Mouse (Mus musculus): ENCODE results near the gene Gm13277. TPM values are rescaled to one million over a fixed set of nuclear protein-coding genes. Genes with fewer than 3 reads are reported as not detected.
"Not testable (repeated sequence)": the region's sequence is repeated elsewhere in the genome, so short reads cannot be mapped to it uniquely, and the experiment has no call there.

The Gm13277 gene
- polyA plus RNA-seq, 1 experiment from 2014 or later, result not detected

DNA sequence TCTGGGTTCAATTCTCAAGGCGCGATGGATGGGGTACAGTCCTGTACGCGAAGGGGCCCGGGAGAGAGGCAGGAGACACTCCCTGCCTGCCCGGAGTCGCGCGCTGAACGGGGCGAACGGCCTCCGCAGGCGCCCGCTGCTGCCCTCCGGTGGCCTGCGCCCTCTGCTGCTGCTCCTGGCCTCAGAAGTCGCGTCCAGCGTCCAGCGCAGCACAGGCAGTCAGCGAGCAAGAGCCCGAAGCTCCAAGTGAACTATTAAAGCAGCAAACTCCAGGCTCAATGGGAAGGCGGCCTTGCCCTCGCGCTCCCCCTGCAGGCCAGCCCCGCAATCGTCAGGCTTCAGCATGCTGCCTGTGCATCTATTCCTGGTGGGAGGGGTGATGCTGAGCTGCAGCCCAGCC, 28.0 kb upstream of the Gm13277 start:
- Histone ChIP-seq H3K4me3 (replicated peaks) (peak overlapping the region; percentile 34), H3K4me2 (peak overlapping the region; percentile 54), H3K27ac (peak overlapping the region; percentile 82)
- not testable (repeated sequence) for ATAC-seq (replicated peaks; ENCODE audit: low FRiP score); H3K27me3 ChIP-seq; H3K9me3 ChIP-seq (replicated peaks); H3K36me3 ChIP-seq; H3K9ac ChIP-seq; H3K4me1 ChIP-seq
- under 1% methylated on average over 23 of the region's 28 CpGs for WGBS

- not testable (repeated sequence) for H3K27ac ChIP-seq; H3K4me3 ChIP-seq (replicated peaks); ATAC-seq (replicated peaks; ENCODE audit: low FRiP score); H3K4me2 ChIP-seq; H3K9ac ChIP-seq; H3K9me3 ChIP-seq (replicated peaks); H3K27me3 ChIP-seq; H3K36me3 ChIP-seq; H3K4me1 ChIP-seq
- 74% methylated on average over 6 of the region's 8 CpGs for WGBS
Measured at GRCm38 (mm10) chr4:88761776-88762175, 26.7 kb upstream of the Gm13277 start.

- H3K36me3 ChIP-seq; H3K4me3 ChIP-seq (replicated peaks); ATAC-seq (replicated peaks; ENCODE audit: low FRiP score); H3K4me1 ChIP-seq; H3K27ac ChIP-seq; H3K9ac ChIP-seq; H3K9me3 ChIP-seq (replicated peaks); H3K27me3 ChIP-seq: not testable (repeated sequence)
- peak overlapping the region; percentile 53; the same call in 1 of the 2 replicates for H3K4me2 ChIP-seq
- WGBS, result 51% methylated on average over 9 of the region's 9 CpGs
Measured at GRCm38 (mm10) chr4:88762341-88762740, 26.1 kb upstream of the Gm13277 start.

DNA sequence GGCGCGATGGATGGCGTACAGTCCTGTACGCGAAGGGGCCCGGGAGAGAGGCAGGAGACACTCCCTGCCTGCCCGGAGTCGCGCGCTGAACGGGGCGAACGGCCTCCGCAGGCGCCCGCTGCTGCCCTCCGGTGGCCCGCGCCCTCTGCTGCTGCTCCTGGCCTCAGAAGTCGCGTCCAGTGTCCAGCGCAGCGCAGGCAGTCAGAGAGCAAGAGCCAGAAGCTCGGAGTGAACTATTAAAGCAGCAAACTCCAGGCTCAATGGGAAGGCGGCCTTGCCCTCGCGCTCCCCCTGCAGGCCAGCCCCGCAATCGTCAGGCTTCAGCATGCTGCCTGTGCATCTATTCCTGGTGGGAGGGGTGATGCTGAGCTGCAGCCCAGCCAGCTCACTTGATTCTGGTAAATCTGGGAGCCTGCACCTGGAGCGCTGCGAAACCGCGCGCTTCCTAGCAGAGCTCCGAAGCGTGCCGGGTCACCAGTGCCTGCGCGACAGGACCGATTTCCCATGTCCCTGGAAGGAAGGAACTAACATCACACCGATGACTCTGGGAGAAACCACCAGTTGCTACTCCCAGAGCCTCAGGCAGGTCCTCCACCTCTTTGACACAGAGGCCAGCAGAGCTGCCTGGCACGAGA, 24.9 kb upstream of the Gm13277 start:
- not testable (repeated sequence) for H3K9ac ChIP-seq; ATAC-seq (replicated peaks; ENCODE audit: low FRiP score)
- 3% methylated on average over 36 of the region's 42 CpGs for WGBS

DNA sequence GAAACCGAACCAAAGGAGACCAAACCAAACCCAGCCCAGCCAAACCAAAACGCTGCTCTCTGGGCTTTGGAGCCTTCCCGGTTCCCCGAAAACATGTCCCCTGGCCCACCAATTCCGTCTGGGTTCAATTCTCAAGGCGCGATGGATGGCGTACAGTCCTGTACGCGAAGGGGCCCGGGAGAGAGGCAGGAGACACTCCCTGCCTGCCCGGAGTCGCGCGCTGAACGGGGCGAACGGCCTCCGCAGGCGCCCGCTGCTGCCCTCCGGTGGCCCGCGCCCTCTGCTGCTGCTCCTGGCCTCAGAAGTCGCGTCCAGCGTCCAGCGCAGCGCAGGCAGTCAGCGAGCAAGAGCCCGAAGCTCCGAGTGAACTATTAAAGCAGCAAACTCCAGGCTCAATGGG, 14.9 kb upstream of the Gm13277 start, which contains the start of gene Gm13290:
Gm13290 (plus strand) TSS at position 301 of the 400 bp plus-strand sequence.
- not testable (repeated sequence) for H3K27ac ChIP-seq; H3K27me3 ChIP-seq; H3K4me1 ChIP-seq; ATAC-seq (replicated peaks; ENCODE audit: low FRiP score); H3K4me2 ChIP-seq; H3K9me3 ChIP-seq (replicated peaks); H3K9ac ChIP-seq; H3K36me3 ChIP-seq; H3K4me3 ChIP-seq (replicated peaks)
- no CpG with 5 or more reads among the region's 32 CpGs for WGBS

More for the DNA sequence above, 24.9 kb upstream of the Gm13277 start:
- H3K4me3 ChIP-seq (replicated peaks), result peak overlapping the region; percentile 33
- not testable (repeated sequence) for H3K27me3 ChIP-seq; H3K4me1 ChIP-seq; H3K9me3 ChIP-seq (replicated peaks); H3K36me3 ChIP-seq
- H3K4me2 ChIP-seq, result peak overlapping the region; percentile 51
- peak overlapping the region; percentile 58; the same call in 1 of the 2 replicates for H3K27ac ChIP-seq

GRCm38 (mm10) chr4:88776622-88777021, 11.8 kb upstream of the Gm13277 start, which contains the start of gene Gm13289:
TSS of gene Gm13289 (plus strand) at chr4:88776922.
- ATAC-seq (replicated peaks; ENCODE audit: low FRiP score); H3K4me2 ChIP-seq; H3K4me3 ChIP-seq (replicated peaks); H3K9me3 ChIP-seq (replicated peaks); H3K27ac ChIP-seq; H3K4me1 ChIP-seq; H3K9ac ChIP-seq; H3K27me3 ChIP-seq; H3K36me3 ChIP-seq: not testable (repeated sequence)
- no CpG with 5 or more reads among the region's 29 CpGs for WGBS

GRCm38 (mm10) chr4:88779550-88779949, 8.9 kb upstream of the Gm13277 start, which contains the start of gene Gm13272:
TSS of gene Gm13272 (plus strand) at chr4:88779850.
- not testable (repeated sequence) for ATAC-seq (replicated peaks; ENCODE audit: low FRiP score); H3K9ac ChIP-seq; H3K9me3 ChIP-seq (replicated peaks); H3K4me1 ChIP-seq; H3K4me3 ChIP-seq (replicated peaks); H3K36me3 ChIP-seq; H3K27ac ChIP-seq; H3K4me2 ChIP-seq; H3K27me3 ChIP-seq
- WGBS, result no CpG with 5 or more reads among the region's 29 CpGs

- H3K9ac ChIP-seq; ATAC-seq (replicated peaks; ENCODE audit: low FRiP score); H3K27me3 ChIP-seq; H3K27ac ChIP-seq; H3K9me3 ChIP-seq (replicated peaks); H3K4me3 ChIP-seq (replicated peaks); H3K4me2 ChIP-seq; H3K4me1 ChIP-seq; H3K36me3 ChIP-seq: not testable (repeated sequence)
- WGBS, result 52% methylated on average over 16 of the region's 18 CpGs
Measured at GRCm38 (mm10) chr4:88780320-88780719, 8.1 kb upstream of the Gm13277 start.

- Histone ChIP-seq H3K27ac (peak within 1 kb of the TSS; percentile 68; the same call in 1 of the 2 replicates), H3K4me2 (peak within 1 kb of the TSS; percentile 51), H3K4me3 (replicated peaks) (peak within 1 kb of the TSS; percentile 26)
- not testable (repeated sequence) for H3K4me1 ChIP-seq; H3K9ac ChIP-seq; H3K27me3 ChIP-seq; H3K9me3 ChIP-seq (replicated peaks); ATAC-seq (replicated peaks; ENCODE audit: low FRiP score); H3K36me3 ChIP-seq
- WGBS, result 9% methylated on average over 5 of the region's 7 CpGs
Measured at GRCm38 (mm10) chr4:88781831-88782230, 6.6 kb upstream of the Gm13277 start, which contains the start of gene Ifnz. TSS of gene Ifnz (plus strand) at chr4:88782131.

DNA sequence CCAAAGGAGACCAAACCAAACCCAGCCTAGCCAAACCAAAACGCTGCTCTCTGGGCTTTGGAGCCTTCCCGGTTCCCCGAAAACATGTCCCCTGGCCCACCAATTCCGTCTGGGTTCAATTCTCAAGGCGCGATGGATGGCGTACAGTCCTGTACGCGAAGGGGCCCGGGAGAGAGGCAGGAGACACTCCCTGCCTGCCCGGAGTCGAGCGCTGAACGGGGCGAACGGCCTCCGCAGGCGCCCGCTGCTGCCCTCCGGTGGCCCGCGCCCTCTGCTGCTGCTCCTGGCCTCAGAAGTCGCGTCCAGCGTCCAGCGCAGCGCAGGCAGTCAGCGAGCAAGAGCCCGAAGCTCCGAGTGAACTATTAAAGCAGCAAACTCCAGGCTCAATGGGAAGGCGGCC, 6.1 kb upstream of the Gm13277 start:
- not testable (repeated sequence) for H3K36me3 ChIP-seq; H3K9me3 ChIP-seq (replicated peaks); H3K4me1 ChIP-seq; H3K27me3 ChIP-seq; ATAC-seq (replicated peaks; ENCODE audit: low FRiP score); H3K9ac ChIP-seq
- H3K4me2 ChIP-seq, result peak overlapping the region; percentile 51
- peak overlapping the region; percentile 68; the same call in 1 of the 2 replicates for H3K27ac ChIP-seq
- H3K4me3 ChIP-seq (replicated peaks), result peak overlapping the region; percentile 26
- WGBS, result 0% methylated on average over 3 of the region's 31 CpGs

DNA sequence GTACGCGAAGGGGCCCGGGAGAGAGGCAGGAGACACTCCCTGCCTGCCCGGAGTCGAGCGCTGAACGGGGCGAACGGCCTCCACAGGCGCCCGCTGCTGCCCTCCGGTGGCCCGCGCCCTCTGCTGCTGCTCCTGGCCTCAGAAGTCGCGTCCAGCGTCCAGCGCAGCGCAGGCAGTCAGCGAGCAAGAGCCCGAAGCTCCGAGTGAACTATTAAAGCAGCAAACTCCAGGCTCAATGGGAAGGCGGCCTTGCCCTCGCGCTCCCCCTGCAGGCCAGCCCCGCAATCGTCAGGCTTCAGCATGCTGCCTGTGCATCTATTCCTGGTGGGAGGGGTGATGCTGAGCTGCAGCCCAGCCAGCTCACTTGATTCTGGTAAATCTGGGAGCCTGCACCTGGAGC, 3.0 kb upstream of the Gm13277 start, which contains the start of gene Gm13276:
Gm13276 (plus strand) TSS at position 301 of the 400 bp plus-strand sequence.
- not testable (repeated sequence) for H3K9ac ChIP-seq; H3K36me3 ChIP-seq; ATAC-seq (replicated peaks; ENCODE audit: low FRiP score); H3K9me3 ChIP-seq (replicated peaks); H3K4me2 ChIP-seq; H3K27me3 ChIP-seq; H3K27ac ChIP-seq; H3K4me1 ChIP-seq; H3K4me3 ChIP-seq (replicated peaks)
- no CpG with 5 or more reads among the region's 27 CpGs for WGBS

DNA sequence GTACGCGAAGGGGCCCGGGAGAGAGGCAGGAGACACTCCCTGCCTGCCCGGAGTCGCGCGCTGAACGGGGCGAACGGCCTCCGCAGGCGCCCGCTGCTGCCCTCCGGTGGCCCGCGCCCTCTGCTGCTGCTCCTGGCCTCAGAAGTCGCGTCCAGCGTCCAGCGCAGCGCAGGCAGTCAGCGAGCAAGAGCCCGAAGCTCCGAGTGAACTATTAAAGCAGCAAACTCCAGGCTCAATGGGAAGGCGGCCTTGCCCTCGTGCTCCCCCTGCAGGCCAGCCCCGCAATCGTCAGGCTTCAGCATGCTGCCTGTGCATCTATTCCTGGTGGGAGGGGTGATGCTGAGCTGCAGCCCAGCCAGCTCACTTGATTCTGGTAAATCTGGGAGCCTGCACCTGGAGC, 2.8 kb downstream of the Gm13277 start, which contains the start of gene Gm13278:
Gm13278 (plus strand) TSS at position 301 of the 400 bp plus-strand sequence.
- H3K4me1 ChIP-seq; H3K27me3 ChIP-seq; H3K36me3 ChIP-seq; H3K9me3 ChIP-seq (replicated peaks); H3K9ac ChIP-seq; ATAC-seq (replicated peaks; ENCODE audit: low FRiP score); H3K27ac ChIP-seq; H3K4me3 ChIP-seq (replicated peaks); H3K4me2 ChIP-seq: not testable (repeated sequence)
- WGBS, result no CpG with 5 or more reads among the region's 28 CpGs
